Mouse (Mus musculus): ENCODE data around the gene Atp2b4. TPM values are rescaled to one million over a fixed set of nuclear protein-coding genes. Genes with fewer than 3 reads are reported as not detected.

The Atp2b4 gene
- total RNA-seq, 2 experiments from 2014 or later = 224 to 248 TPM

DNA sequence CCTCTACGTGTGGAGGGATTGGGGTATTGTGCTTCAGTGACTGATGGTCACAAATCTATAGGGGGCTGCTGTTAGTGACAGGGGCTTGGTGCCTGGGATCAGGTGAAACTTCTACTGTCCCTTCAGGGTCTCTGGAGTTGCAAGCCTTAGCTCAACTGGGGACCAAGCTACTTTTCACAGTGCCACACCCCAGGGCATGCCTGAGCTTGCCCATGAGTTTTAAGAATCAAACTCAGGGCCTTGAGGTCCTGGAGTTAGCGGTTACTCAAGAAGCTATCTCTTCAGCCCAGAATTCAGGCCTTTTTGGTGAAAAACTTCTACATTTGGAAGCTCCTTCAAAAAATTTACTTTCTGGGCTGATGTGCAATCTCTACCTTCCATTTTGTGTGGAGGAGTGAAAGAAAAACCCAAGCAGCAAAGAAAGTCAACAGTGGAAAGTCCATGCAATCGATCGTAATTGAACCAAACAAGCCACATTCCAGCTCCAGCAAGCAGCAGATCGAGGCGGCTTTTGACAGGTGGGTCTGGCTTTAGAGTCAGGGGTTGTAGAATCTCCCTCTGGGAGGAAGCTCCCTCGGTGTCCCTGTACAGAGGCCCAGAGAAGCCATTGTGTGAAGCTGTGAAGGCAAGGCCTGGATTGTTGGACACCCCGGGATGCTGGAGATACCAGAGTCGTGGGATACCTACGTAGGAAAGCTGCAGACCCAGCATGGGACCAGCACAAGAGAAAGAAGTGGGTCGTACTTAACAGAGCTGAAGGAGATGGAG, 136.5 kb downstream of the Atp2b4 start:
- DNase-seq (ENCODE audit: low spot score in 2 of 2) = no peak

DNA sequence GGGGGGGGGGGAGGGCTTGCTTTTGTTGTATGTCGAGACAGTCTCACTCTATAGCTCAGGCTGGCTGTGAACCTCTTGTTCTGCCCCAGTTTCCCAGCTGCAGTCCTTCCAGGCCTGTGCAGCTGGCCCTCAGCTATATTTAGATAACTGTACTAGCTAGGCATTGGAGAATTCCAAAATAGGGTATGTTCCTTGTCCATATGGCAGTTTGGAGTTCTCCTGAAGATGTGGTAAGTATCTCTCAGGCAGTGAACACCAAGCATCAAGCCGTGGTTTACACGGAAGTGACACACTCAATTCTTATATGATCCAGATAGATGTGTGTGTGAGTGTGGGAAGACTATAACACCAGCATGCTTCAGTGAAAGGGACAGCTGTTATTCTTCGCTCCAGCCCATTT, 137.4 kb downstream of the Atp2b4 start:
- intact Hi-C loops (cut with DNase I) = no loop called here
- DNase-seq (ENCODE audit: low spot score in 2 of 2) = peak; percentile 30 to 33

More for the DNA sequence above, 136.5 kb downstream of the Atp2b4 start:
- intact Hi-C loops (cut with DNase I) = no loop called here

- no peak for DNase-seq (ENCODE audit: low spot score in 2 of 2)
- intact Hi-C loops (cut with DNase I) = no loop called here
Observed at GRCm38 (mm10) chr1:133662941-133663340, 137.9 kb downstream of the Atp2b4 start.

GRCm38 (mm10) chr1:133661203-133661933, 139.5 kb downstream of the Atp2b4 start, which contains the start of gene Gm38394:
TSS of gene Gm38394 (minus strand) at chr1:133661318.
- intact Hi-C loops (cut with DNase I) = no loop called here

DNA sequence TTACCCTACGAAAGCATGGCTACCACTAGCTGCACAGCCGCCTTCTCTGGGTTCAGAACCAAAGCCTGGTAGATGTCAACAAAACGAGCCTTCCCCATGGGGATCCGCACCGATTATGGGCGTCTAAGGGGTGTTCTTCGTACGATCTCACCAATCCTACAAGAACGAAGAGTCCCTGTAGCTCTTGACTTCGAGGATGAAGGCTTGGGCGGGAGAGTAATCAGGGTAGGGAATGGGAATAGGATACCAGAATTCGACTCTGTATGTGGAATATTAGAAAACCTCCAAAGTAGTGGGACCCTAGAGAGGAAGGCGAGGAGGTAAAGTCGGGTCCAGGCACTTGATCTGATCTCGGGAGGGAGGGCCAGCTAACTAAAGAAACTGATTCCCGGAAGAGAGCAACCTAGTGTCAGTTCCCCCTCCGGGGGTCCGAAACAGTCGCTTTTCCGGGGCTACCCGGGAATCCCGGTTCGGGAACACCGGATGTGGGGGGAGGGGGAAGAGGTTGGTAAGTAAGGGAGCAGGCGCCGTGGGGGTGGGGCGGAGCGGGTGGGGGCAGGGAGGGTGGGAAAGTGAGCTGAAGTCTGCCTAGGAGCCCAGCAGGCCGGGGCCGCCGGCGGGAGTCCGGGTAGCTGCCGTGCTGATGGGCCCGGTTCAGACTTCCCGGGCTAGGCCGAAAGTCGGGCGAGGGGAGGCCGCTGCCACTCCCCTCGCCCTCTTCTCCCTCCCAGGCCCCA, 140.2 kb downstream of the Atp2b4 start, which contains the start of gene Zbed6:
Zbed6 (minus strand) TSS at position 420 of the 737 bp plus-strand sequence.
- DNase-seq (ENCODE audit: low spot score in 2 of 2) = peak in 1 of 2 experiments; percentile 65
- intact Hi-C loops (cut with DNase I) = no loop called here

More at GRCm38 (mm10) chr1:133661203-133661933, 139.5 kb downstream of the Atp2b4 start, which contains the start of gene Gm38394:
- peak; percentile 91 to 92 for DNase-seq (ENCODE audit: low spot score in 2 of 2)

DNA sequence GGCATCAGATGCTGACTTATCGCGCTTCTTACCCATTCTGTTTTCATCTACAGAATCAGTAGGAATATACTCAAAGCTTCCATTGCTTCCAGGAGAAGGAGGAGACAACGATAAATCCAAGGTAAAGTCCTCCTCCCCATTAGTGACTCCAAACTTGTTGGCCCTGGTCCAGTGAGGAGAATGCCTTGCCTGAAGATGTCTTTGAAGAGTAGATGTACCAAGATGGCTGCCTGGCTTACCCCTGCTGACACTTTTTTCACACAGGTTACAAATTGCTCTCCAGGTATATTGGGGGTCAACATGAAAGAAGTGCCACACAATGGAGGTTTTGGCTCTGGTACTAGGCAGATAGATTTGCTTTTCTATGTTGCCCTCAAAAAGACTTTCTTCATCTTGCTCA, 142.0 kb downstream of the Atp2b4 start:
- DNase-seq (ENCODE audit: low spot score in 2 of 2) = no peak
- intact Hi-C loops (cut with DNase I) = no loop called here

GRCm38 (mm10) chr1:133656811-133657210, 144.0 kb downstream of the Atp2b4 start:
- DNase-seq (ENCODE audit: low spot score in 2 of 2) = no peak

DNA sequence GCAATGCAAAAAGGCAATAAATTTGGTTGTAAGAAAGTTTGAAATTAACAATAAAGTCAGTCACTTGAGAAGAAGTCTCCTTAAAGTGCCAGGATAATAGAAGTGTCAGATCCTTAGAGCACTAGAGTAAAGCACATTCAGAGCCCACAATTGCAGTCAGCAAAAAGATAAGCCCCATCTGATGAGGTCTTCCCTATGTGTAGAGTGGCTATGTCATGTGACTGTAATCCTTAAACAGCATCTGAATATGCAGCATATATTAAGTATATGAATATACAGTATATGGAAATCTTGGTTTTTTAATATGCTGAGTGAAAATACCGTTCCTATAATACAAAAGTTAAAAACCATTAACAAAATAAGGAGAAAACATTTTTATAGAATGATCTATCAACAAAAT, 147.8 kb downstream of the Atp2b4 start:
- intact Hi-C loops (cut with DNase I) = no loop called here
- DNase-seq (ENCODE audit: low spot score in 2 of 2) = no peak

More at GRCm38 (mm10) chr1:133656811-133657210, 144.0 kb downstream of the Atp2b4 start:
- intact Hi-C loops (cut with DNase I) = no loop called here

- intact Hi-C loops (cut with DNase I) = no loop called here
- DNase-seq (ENCODE audit: low spot score in 2 of 2) = no peak
Observed at GRCm38 (mm10) chr1:133650288-133651055, 150.4 kb downstream of the Atp2b4 start.

Small RNA genes lying within 50 kb of the gene (microRNA-seq; reads per million reads assigned to microRNA genes)
- not detected for gene Mir6903

Other genes starting within 250 kb of the Atp2b4 start
- gene Snrpe, start 190.8 kb downstream of the Atp2b4 start, total RNA-seq (2021) = 10 to 100 TPM; 57.6 to 58.2 TPM
- 1 to 10 TPM; 4.3 to 5.9 TPM for gene Zbed6, start 140.2 kb downstream of the Atp2b4 start, total RNA-seq (2021)
- gene Gm38394, start 139.7 kb downstream of the Atp2b4 start, total RNA-seq (2021) = 10 to 100 TPM; 19.8 to 32.2 TPM
- under 1 TPM; 0.17 to 0.27 TPM for gene Lax1, start 110.9 kb downstream of the Atp2b4 start, total RNA-seq (2021)
- 1 to 10 TPM in 1 of 2 experiments, under 1 TPM in 1; 0.37 to 1.4 TPM for gene Optc, start 107.0 kb upstream of the Atp2b4 start, total RNA-seq (2021)
- 10 to 100 TPM in 1 of 2 experiments, 1 to 10 TPM in 1; 7.9 to 11.6 TPM for gene Prelp, start 120.4 kb upstream of the Atp2b4 start, total RNA-seq (2021)
- 10 to 100 TPM; 12.7 to 22.2 TPM for gene Fmod, start 236.2 kb upstream of the Atp2b4 start, total RNA-seq (2021)